8 mouse cellular contexts compared by ENCODE assay signal in the genomic region with DNA sequence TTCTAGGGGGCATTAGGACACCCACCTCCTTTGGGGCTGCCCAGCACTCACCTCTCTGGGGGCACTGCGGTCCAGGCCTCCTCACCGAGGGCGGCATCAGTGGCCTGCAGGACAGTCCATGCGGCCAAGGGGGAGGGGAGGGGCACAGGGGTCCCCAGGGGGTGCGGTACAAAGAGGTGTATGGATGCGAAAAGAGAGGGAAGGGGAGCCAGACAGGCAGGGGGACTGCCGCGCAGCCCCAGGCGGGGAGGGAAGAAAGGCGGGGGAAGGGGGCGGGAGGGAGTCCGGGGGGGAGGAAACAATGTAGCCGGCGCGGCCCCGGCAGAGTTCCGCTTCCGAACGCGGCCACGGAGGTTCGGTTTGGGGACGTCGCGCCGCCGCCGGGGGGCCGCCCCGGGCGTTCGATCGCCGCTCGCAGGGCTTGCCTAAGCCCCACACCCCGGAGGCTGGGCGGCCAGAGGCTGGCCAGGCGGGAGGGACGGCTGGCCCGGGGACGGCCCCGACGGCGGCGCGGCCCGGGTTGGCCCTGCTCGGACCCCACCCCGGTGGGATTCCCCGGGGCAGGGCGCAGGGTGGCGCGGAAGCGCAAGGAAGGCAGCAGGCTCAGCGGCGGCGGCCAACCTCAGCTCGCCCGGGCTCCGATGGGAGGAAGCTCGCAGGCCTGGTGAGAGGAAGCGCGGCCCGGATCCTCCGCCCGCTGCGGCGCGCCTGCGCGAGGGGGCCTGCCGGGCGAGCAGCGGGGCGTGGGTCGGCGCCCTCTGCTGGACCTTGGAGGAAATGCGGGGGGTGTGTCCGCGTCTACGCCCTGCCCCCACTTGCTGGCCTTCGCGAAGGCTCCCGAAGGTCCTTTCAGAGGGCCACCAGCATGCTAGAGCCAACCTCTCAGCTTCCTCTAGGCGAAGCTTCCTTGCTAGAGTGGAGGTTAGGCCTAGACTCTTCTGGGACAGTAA. TPM values are rescaled to one million over a fixed set of nuclear protein-coding genes. Genes with fewer than 3 reads are reported as not detected.
A peak's percentile ranks its signal among the peaks of the same experiment; 100 is the strongest.
DNase-seq lines count a peak whose midpoint lies in the region; ATAC-seq and TF ChIP-seq lines count a peak whose summit lies in the region.

No protein-coding gene starts in this region.

- H3K4me3 ChIP-seq in MEL (ENCODE audit: control insufficient read depth in 1 of 2, insufficient read depth in 1 of 2, low read depth in 2 of 2, low read length in 2 of 2), result peak overlapping the region; percentile 85 to 89
- peak overlapping the region; percentile 64 for H3K4me3 ChIP-seq in cerebellum, adult 2 months (replicated peaks; ENCODE audit: insufficient read depth, low read depth, low read length)
- H3K4me3 ChIP-seq in forebrain, postnatal 0 days (ENCODE audit: low read depth, low read length), result peak overlapping the region; percentile 98
- H3K4me3 ChIP-seq in lung, embryonic 14.5 days (ENCODE audit: low read depth, low read length), result peak overlapping the region; percentile 90

- no peaks in the 10 kb centered on the region for H3K27me3 ChIP-seq in MEL (ENCODE audit: control insufficient read depth in 1 of 2, insufficient read depth in 2 of 2, low read length in 2 of 2)
- H3K27me3 ChIP-seq in cerebellum, adult 2 months (ENCODE audit: control insufficient read depth, insufficient read depth, low read length), result no peaks in the 10 kb centered on the region
- no peaks in the 10 kb centered on the region for H3K27me3 ChIP-seq in forebrain, postnatal 0 days (ENCODE audit: insufficient read depth, low read length)
- H3K27me3 ChIP-seq in lung, embryonic 14.5 days (ENCODE audit: insufficient read depth, low read length), result no peaks in the 10 kb centered on the region

- peaks cover 0 to 41% of the 10 kb centered on the region in 2 experiments; a peak in 3 of 4 replicates for H3K36me3 ChIP-seq in MEL (ENCODE audit: control insufficient read depth in 1 of 2, insufficient read depth in 2 of 2, low read length in 2 of 2)
- H3K36me3 ChIP-seq in forebrain, postnatal 0 days (ENCODE audit: insufficient read depth), result no peaks in the 10 kb centered on the region; the same call in 1 of the 2 replicates
- peaks cover 5% of the 10 kb centered on the region; the same call in 1 of the 2 replicates for H3K36me3 ChIP-seq in lung, embryonic 14.5 days (ENCODE audit: insufficient read depth)

- peak; percentile 78 to 93 (median 86) for TF ChIP-seq CTCF in MEL (IDR thresholded peaks at IDR 0.05 in 2 of 3, conservative IDR thresholded peaks at IDR 0.05 in 1 of 3; ENCODE audit: control insufficient read depth in 1 of 3, insufficient read depth in 1 of 3, low read depth in 2 of 3, low read length in 3 of 3, poor library complexity in 1 of 3, severe bottlenecking in 1 of 3)
- peak; percentile 91 for TF ChIP-seq CTCF in cerebellum, adult 2 months (IDR thresholded peaks at IDR 0.05; ENCODE audit: borderline replicate concordance, insufficient read depth, low read depth, low read length)
- TF ChIP-seq CTCF in forebrain, postnatal 0 days (IDR thresholded peaks at IDR 0.05; ENCODE audit: low read depth), result peak; percentile 91
- peak; percentile 82 for TF ChIP-seq CTCF in lung, embryonic 14.5 days (IDR thresholded peaks at IDR 0.05; ENCODE audit: low read depth)

- no peaks in the 10 kb centered on the region for H3K9me3 ChIP-seq in MEL (replicated peaks; ENCODE audit: insufficient read depth, low read length)
- no peaks in the 10 kb centered on the region for H3K9me3 ChIP-seq in forebrain, postnatal 0 days (ENCODE audit: low read length)
- no peaks in the 10 kb centered on the region for H3K9me3 ChIP-seq in lung, embryonic 14.5 days (ENCODE audit: low read depth, low read length)

- H3K9ac ChIP-seq in MEL (ENCODE audit: control insufficient read depth, low read depth, low read length, poor library complexity, severe bottlenecking), result peak overlapping the region; percentile 98
- H3K9ac ChIP-seq in forebrain, postnatal 0 days, result peak overlapping the region; percentile 96
- peak overlapping the region; percentile 97 for H3K9ac ChIP-seq in lung, embryonic 14.5 days

- H3K4me2 ChIP-seq in forebrain, postnatal 0 days (ENCODE audit: low read depth), result peak overlapping the region; percentile 89
- H3K4me2 ChIP-seq in lung, embryonic 14.5 days, result peak overlapping the region; percentile 86

- DNase-seq in MEL (ENCODE audit: low read depth, low spot score), result peak; percentile 92
- DNase-seq in cerebellum, adult 2 months, result peak; percentile 89 to 92
- DNase-seq in forebrain, postnatal 0 days, result peak; percentile 95
- peak; percentile 97 for DNase-seq in heart, postnatal 4 days
- DNase-seq in layer of hippocampus, adult 8-10 months (ENCODE audit: low spot score in 2 of 2), result peak; percentile 73 to 92
- DNase-seq in lung, embryonic 14.5 days, result peak; percentile 96
- peak; percentile 90 for DNase-seq in testis, postnatal 14 days (ENCODE audit: low spot score)

- peak; percentile 93 for ATAC-seq in forebrain, postnatal 0 days
- peak; percentile 90 for ATAC-seq in lung, embryonic 14.5 days (ENCODE audit: insufficient read depth)
- ATAC-seq in neutrophil, adult 5-6 weeks (ENCODE audit: extremely low read depth, insufficient number of reproducible peaks, low FRiP score, poor library complexity, severe bottlenecking), result peak; percentile 67

- TF ChIP-seq EP300 in MEL (IDR thresholded peaks at IDR 0.05; ENCODE audit: low read depth in 1 of 2, low read length in 2 of 2), result peak in 1 of 2 experiments; percentile 17; a peak in 1 of 4 replicates

- peak overlapping the region; percentile 99 for H3K27ac ChIP-seq in MEL (ENCODE audit: control insufficient read depth, low read depth, low read length)
- H3K27ac ChIP-seq in cerebellum, adult 2 months (ENCODE audit: insufficient read depth, low read length), result peak overlapping the region; percentile 92; the same call in 1 of the 2 replicates
- H3K27ac ChIP-seq in forebrain, postnatal 0 days (ENCODE audit: low read depth, low read length), result peak overlapping the region; percentile 95
- peak overlapping the region; percentile 96 for H3K27ac ChIP-seq in lung, embryonic 14.5 days (ENCODE audit: low read depth)

- peak; percentile 26 for TF ChIP-seq RAD21 in MEL (IDR thresholded peaks at IDR 0.05; ENCODE audit: low read depth, low read length)

- WGBS in cerebellum, adult 2 months, result under 1% methylated on average over 52 of the region's 85 CpGs
- WGBS in forebrain, postnatal 0 days, result under 1% methylated on average over 72 of the region's 85 CpGs
- WGBS in lung, embryonic 14.5 days, result under 1% methylated on average over 74 of the region's 85 CpGs

- peaks cover 24 to 60% of the 10 kb centered on the region in 2 experiments for H3K4me1 ChIP-seq in MEL (ENCODE audit: control insufficient read depth in 1 of 2, insufficient read depth in 2 of 2, low read length in 2 of 2)
- H3K4me1 ChIP-seq in cerebellum, adult 2 months (ENCODE audit: control insufficient read depth, insufficient read depth, low read length), result peaks cover 16% of the 10 kb centered on the region
- H3K4me1 ChIP-seq in forebrain, postnatal 0 days (ENCODE audit: insufficient read depth), result peaks cover 28% of the 10 kb centered on the region
- peaks cover 23% of the 10 kb centered on the region for H3K4me1 ChIP-seq in lung, embryonic 14.5 days (ENCODE audit: insufficient read depth)

- peaks cover 53% of the 10 kb centered on the region for H3K79me2 ChIP-seq in MEL (ENCODE audit: control insufficient read depth, insufficient read depth, low read length, poor library complexity)

- TF ChIP-seq POLR2A in MEL (IDR thresholded peaks at IDR 0.05; ENCODE audit: control insufficient read depth in 1 of 2, insufficient read depth in 1 of 2, low read depth in 1 of 2, low read length in 2 of 2, poor library complexity in 1 of 2), result peak; percentile 49 to 80; a peak in 3 of 4 replicates
- peak; percentile 61 for TF ChIP-seq POLR2A in cerebellum, adult 2 months (IDR thresholded peaks at IDR 0.05; ENCODE audit: borderline replicate concordance, insufficient read depth, low read length)

RNA-seq across cellular contexts. Expression of gene Csk, which starts 8.2 kb away (rescaled TPM):
- 213 and 215 TPM in 2 replicates for total RNA-seq in MEL (2012; rRNA removed)
- polyA plus RNA-seq in MEL (2012; ENCODE audit: insufficient read depth in 1 of 2, insufficient read length in 2 of 2, low read depth in 1 of 2, low replicate concordance in 2 of 2, missing spikeins in 1 of 2), result 100 to 1,000 TPM in 1 of 2 experiments, not detected in 1; 338 TPM
- 45.5 and 57.2 TPM in 2 replicates for polyA plus RNA-seq in cerebellum, adult 2 months (2012; rRNA removed)
- 105 and 135 TPM in 2 replicates for total RNA-seq in forebrain, postnatal 0 days (2014; rRNA removed)
- 37.0 and 46.3 TPM in 2 replicates for polyA plus RNA-seq in forebrain, postnatal 0 days (2015; fragmentation: Nextera tagmentation; extraction: Ambion mirVana)
- total RNA-seq in heart, postnatal 4 days (2021), result 10 to 100 TPM; 42.1 to 47.0 TPM
- total RNA-seq in layer of hippocampus, adult 8-10 months (2022), result 10 to 100 TPM; 38.4 to 46.7 (median 43.0) TPM
- 23.6 and 28.7 TPM in 2 replicates for polyA plus RNA-seq in lung, embryonic 14.5 days (2014; fragmentation: Nextera tagmentation; extraction: Ambion mirVana)
- total RNA-seq in neutrophil, adult 5-6 weeks (2017), result 499 and 556 TPM in 2 replicates

RNA-seq across cellular contexts. Expression of gene Lman1l, which starts 24.6 kb away (rescaled TPM):
- 0.08 TPM in 1 of 2 replicates, not detected in the other for total RNA-seq in MEL (2012; rRNA removed)
- polyA plus RNA-seq in MEL (2012; ENCODE audit: insufficient read depth in 1 of 2, insufficient read length in 2 of 2, low read depth in 1 of 2, low replicate concordance in 2 of 2, missing spikeins in 1 of 2), result under 1 TPM in 1 of 2 experiments, not detected in 1; 0.11 TPM
- 0.06 TPM in 1 of 2 replicates, not detected in the other for polyA plus RNA-seq in cerebellum, adult 2 months (2012; rRNA removed)
- total RNA-seq in forebrain, postnatal 0 days (2014; rRNA removed), result not detected in 2 replicates
- polyA plus RNA-seq in forebrain, postnatal 0 days (2015; fragmentation: Nextera tagmentation; extraction: Ambion mirVana), result not detected in 2 replicates
- not detected for total RNA-seq in heart, postnatal 4 days (2021)
- total RNA-seq in layer of hippocampus, adult 8-10 months (2022), result not detected
- polyA plus RNA-seq in lung, embryonic 14.5 days (2014; fragmentation: Nextera tagmentation; extraction: Ambion mirVana), result not detected in 2 replicates
- total RNA-seq in neutrophil, adult 5-6 weeks (2017), result 0.93 and 2.0 TPM in 2 replicates

RNA-seq across cellular contexts. Expression of gene Cyp1a2, which starts 38.3 kb away (rescaled TPM):
- not detected in 2 replicates for total RNA-seq in MEL (2012; rRNA removed)
- not detected for polyA plus RNA-seq in MEL (2012; ENCODE audit: insufficient read depth in 1 of 2, insufficient read length in 2 of 2, low read depth in 1 of 2, low replicate concordance in 2 of 2, missing spikeins in 1 of 2)
- polyA plus RNA-seq in cerebellum, adult 2 months (2012; rRNA removed), result not detected in 2 replicates
- total RNA-seq in forebrain, postnatal 0 days (2014; rRNA removed), result not detected in 2 replicates
- polyA plus RNA-seq in forebrain, postnatal 0 days (2015; fragmentation: Nextera tagmentation; extraction: Ambion mirVana), result not detected in 2 replicates
- not detected for total RNA-seq in heart, postnatal 4 days (2021)
- not detected for total RNA-seq in layer of hippocampus, adult 8-10 months (2022)
- not detected in 2 replicates for polyA plus RNA-seq in lung, embryonic 14.5 days (2014; fragmentation: Nextera tagmentation; extraction: Ambion mirVana)
- not detected in 2 replicates for total RNA-seq in neutrophil, adult 5-6 weeks (2017)

RNA-seq across cellular contexts. Expression of gene Cplx3, which starts 39.1 kb away (rescaled TPM):
- not detected in 2 replicates for total RNA-seq in MEL (2012; rRNA removed)
- polyA plus RNA-seq in MEL (2012; ENCODE audit: insufficient read depth in 1 of 2, insufficient read length in 2 of 2, low read depth in 1 of 2, low replicate concordance in 2 of 2, missing spikeins in 1 of 2), result not detected
- polyA plus RNA-seq in cerebellum, adult 2 months (2012; rRNA removed), result 1.4 and 1.5 TPM in 2 replicates
- total RNA-seq in forebrain, postnatal 0 days (2014; rRNA removed), result 0.67 and 1.8 TPM in 2 replicates
- 1.2 and 2.6 TPM in 2 replicates for polyA plus RNA-seq in forebrain, postnatal 0 days (2015; fragmentation: Nextera tagmentation; extraction: Ambion mirVana)
- not detected for total RNA-seq in heart, postnatal 4 days (2021)
- 1 to 10 TPM; 3.5 to 6.1 (median 4.1) TPM for total RNA-seq in layer of hippocampus, adult 8-10 months (2022)
- not detected in 2 replicates for polyA plus RNA-seq in lung, embryonic 14.5 days (2014; fragmentation: Nextera tagmentation; extraction: Ambion mirVana)
- not detected in 2 replicates for total RNA-seq in neutrophil, adult 5-6 weeks (2017)

RNA-seq across cellular contexts. Expression of gene Cyp1a1, which starts 42.5 kb away (rescaled TPM):
- 0.04 and 0.07 TPM in 2 replicates for total RNA-seq in MEL (2012; rRNA removed)
- under 1 TPM in 1 of 2 experiments, not detected in 1; 0.26 TPM for polyA plus RNA-seq in MEL (2012; ENCODE audit: insufficient read depth in 1 of 2, insufficient read length in 2 of 2, low read depth in 1 of 2, low replicate concordance in 2 of 2, missing spikeins in 1 of 2)
- polyA plus RNA-seq in cerebellum, adult 2 months (2012; rRNA removed), result 0.10 and 0.11 TPM in 2 replicates
- 0.38 and 0.67 TPM in 2 replicates for total RNA-seq in forebrain, postnatal 0 days (2014; rRNA removed)
- polyA plus RNA-seq in forebrain, postnatal 0 days (2015; fragmentation: Nextera tagmentation; extraction: Ambion mirVana), result 0.30 and 0.42 TPM in 2 replicates
- not detected for total RNA-seq in heart, postnatal 4 days (2021)
- total RNA-seq in layer of hippocampus, adult 8-10 months (2022), result under 1 TPM in 3 of 4 experiments, not detected in 1; 0.12 to 0.36 (median 0.32) TPM
- not detected in 2 replicates for polyA plus RNA-seq in lung, embryonic 14.5 days (2014; fragmentation: Nextera tagmentation; extraction: Ambion mirVana)
- not detected in 2 replicates for total RNA-seq in neutrophil, adult 5-6 weeks (2017)

Comparison
In these comparisons a context has a peak if more than half of its experiments do, and no peak if none do; other contexts are left out.
1. Peak in every context shown above with its lines: DNase-seq, ATAC-seq, H3K4me3 ChIP-seq and H3K27ac ChIP-seq.